8 mouse cellular contexts compared by ENCODE assay signal in genomic region chr7:143706697-143707438, GRCm38 (mm10). TPM values are rescaled to one million over a fixed set of nuclear protein-coding genes. Genes with fewer than 3 reads are reported as not detected.
A peak's percentile ranks its signal among the peaks of the same experiment; 100 is the strongest.
DNase-seq lines count a peak whose midpoint lies in the region; ATAC-seq lines count a peak whose summit lies in the region.

No protein-coding gene starts in this region.

- H3K27me3 ChIP-seq in forebrain, embryonic 14.5 days (replicated peaks; ENCODE audit: control insufficient read depth, insufficient read depth, low read length), result no peaks in the 10 kb centered on the region

- DNase-seq in ES-CJ7 (ENCODE audit: low read depth, low spot score), result peak; percentile 95
- peak; percentile 98 for DNase-seq in forebrain, embryonic 14.5 days (ENCODE audit: low spot score)
- DNase-seq in heart, postnatal 14 days, result peak; percentile 91 to 95
- peak; percentile 94 for DNase-seq in large intestine, adult 2 months (ENCODE audit: low read depth, low spot score)
- peak; percentile 92 to 95 for DNase-seq in lung, adult 18-20 months
- peak; percentile 85 for DNase-seq in testis, postnatal 14 days (ENCODE audit: low spot score)

- no peaks in the 10 kb centered on the region for H3K4me1 ChIP-seq in forebrain, embryonic 14.5 days (ENCODE audit: control insufficient read depth, insufficient read depth, low read length)

- WGBS in forebrain, embryonic 14.5 days, result 40% methylated on average over 7 of the region's 7 CpGs
- 35% methylated on average over 7 of the region's 7 CpGs for WGBS in large intestine, adult 2 months

- no peak overlapping the region for H3K9ac ChIP-seq in forebrain, embryonic 14.5 days (ENCODE audit: low read length)

- intact Hi-C loops in heart, postnatal 14 days (cut with DNase I), result loop anchor here (1.0 kb wide), 2 partner anchors 41 to 56 kb away; no protein-coding TSS in a partner anchor

- H3K27ac ChIP-seq in forebrain, embryonic 14.5 days (ENCODE audit: low read depth, low read length), result no peak overlapping the region

- peak; percentile 63 for ATAC-seq in cerebellum, adult (ENCODE audit: insufficient number of reproducible peaks, low FRiP score, low TSS enrichment)
- peak; percentile 92 for ATAC-seq in forebrain, embryonic 14.5 days
- peak; percentile 78 for ATAC-seq in neutrophil, adult 5-6 weeks (ENCODE audit: extremely low read depth, insufficient number of reproducible peaks, low FRiP score, poor library complexity, severe bottlenecking)

- peaks cover 32% of the 10 kb centered on the region; the same call in 1 of the 2 replicates for H3K36me3 ChIP-seq in forebrain, embryonic 14.5 days (ENCODE audit: control insufficient read depth, insufficient read depth, low read length)

- no peak overlapping the region for H3K4me3 ChIP-seq in forebrain, embryonic 14.5 days (ENCODE audit: low read depth, low read length)

- no peak overlapping the region for H3K4me2 ChIP-seq in forebrain, embryonic 14.5 days (ENCODE audit: low read length)

- H3K9me3 ChIP-seq in forebrain, embryonic 14.5 days (replicated peaks; ENCODE audit: control insufficient read depth, low read length), result no peaks in the 10 kb centered on the region

RNA-seq across cellular contexts. Expression of gene Tnfrsf23, which starts 21.2 kb away (rescaled TPM):
- polyA plus RNA-seq in forebrain, embryonic 14.5 days (2014; fragmentation: Nextera tagmentation; extraction: Ambion mirVana), result 0.24 and 0.56 TPM in 2 replicates
- total RNA-seq in heart, postnatal 14 days (2021), result 1 to 10 TPM; 1.4 to 1.5 TPM
- 1.1 and 2.5 TPM in 2 replicates for polyA plus RNA-seq in large intestine, adult 2 months (2012; rRNA removed)
- 8.6 and 10.1 TPM in 2 replicates for total RNA-seq in neutrophil, adult 5-6 weeks (2017)

RNA-seq across cellular contexts. Expression of gene Osbpl5, which starts 49.9 kb away (rescaled TPM):
- 25.8 and 29.4 TPM in 2 replicates for polyA plus RNA-seq in forebrain, embryonic 14.5 days (2014; fragmentation: Nextera tagmentation; extraction: Ambion mirVana)
- 10 to 100 TPM; 18.5 to 21.9 TPM for total RNA-seq in heart, postnatal 14 days (2021)
- polyA plus RNA-seq in large intestine, adult 2 months (2012; rRNA removed), result 30.8 and 31.3 TPM in 2 replicates
- 27.0 and 36.1 TPM in 2 replicates for total RNA-seq in neutrophil, adult 5-6 weeks (2017)

RNA-seq across cellular contexts. Expression of gene Tnfrsf22, which starts 57.4 kb away (rescaled TPM):
- 2.5 and 3.2 TPM in 2 replicates for polyA plus RNA-seq in forebrain, embryonic 14.5 days (2014; fragmentation: Nextera tagmentation; extraction: Ambion mirVana)
- 1 to 10 TPM; 2.5 to 2.9 TPM for total RNA-seq in heart, postnatal 14 days (2021)
- polyA plus RNA-seq in large intestine, adult 2 months (2012; rRNA removed), result 1.2 and 1.3 TPM in 2 replicates
- total RNA-seq in neutrophil, adult 5-6 weeks (2017), result 2.1 TPM in 2 replicates

RNA-seq across cellular contexts. Expression of gene Mrgprg, which starts 59.9 kb away (rescaled TPM):
- not detected in 2 replicates for polyA plus RNA-seq in forebrain, embryonic 14.5 days (2014; fragmentation: Nextera tagmentation; extraction: Ambion mirVana)
- total RNA-seq in heart, postnatal 14 days (2021), result not detected
- not detected in 2 replicates for polyA plus RNA-seq in large intestine, adult 2 months (2012; rRNA removed)
- total RNA-seq in neutrophil, adult 5-6 weeks (2017), result not detected in 2 replicates
